Comparison of ENCODE assay signal across 17 mouse cellular contexts in the genomic region with DNA sequence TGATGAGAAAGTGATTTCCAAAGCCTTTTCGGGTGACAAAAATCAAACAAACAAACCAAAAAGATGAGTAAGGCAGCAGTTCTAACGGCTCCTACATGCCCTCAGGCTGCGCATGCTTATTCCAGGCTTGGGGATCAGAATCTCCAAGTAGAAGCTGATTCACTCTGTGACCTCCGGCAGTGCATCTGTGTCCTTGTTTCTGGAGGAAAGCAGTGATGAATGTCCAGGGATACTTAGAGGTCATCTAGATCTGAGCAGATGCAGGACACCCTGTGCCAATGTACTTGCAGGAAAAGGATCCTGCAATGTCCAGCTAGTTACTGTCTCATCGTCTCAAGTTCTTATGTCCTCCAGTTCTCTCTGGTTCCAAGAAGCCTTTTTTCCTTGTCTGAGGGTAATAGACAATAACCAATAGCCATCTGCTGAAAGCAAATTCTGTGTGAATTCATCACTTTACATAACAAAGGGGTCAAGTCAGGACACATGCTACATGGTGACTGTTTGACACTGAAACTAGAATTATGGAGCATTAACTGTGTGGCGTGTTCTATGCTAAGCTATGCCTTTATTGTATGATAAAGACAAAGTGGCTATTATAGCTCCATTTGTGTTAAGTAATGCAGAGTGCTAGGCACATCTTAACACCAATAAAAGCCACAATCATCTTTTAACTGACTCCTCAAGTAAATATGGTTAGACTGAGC.
DNase-seq lines count a peak whose midpoint lies in the region; ATAC-seq lines count a peak whose summit lies in the region.
"Had no signal": no experiment of that assay in that cellular context is flagged by ENCODE, and none has a peak within 500 bp of the region (broad histone marks: within the 10 kb centered on the region; RNA-seq: fewer than 3 reads in every experiment).

No protein-coding gene starts in this region.

- no peaks in the 10 kb centered on the region for H3K27me3 ChIP-seq in hindbrain, embryonic 11.5 days (ENCODE audit: control insufficient read depth, insufficient read depth, low read length)
- H3K27me3 ChIP-seq in hindbrain, embryonic 14.5 days (ENCODE audit: control insufficient read depth, insufficient read depth, low read length) = no peaks in the 10 kb centered on the region
- H3K27me3 ChIP-seq: embryonic facial prominence, embryonic 12.5 days; heart, embryonic 13.5 days; hindbrain, embryonic 15.5 days; liver, embryonic 13.5 days had no signal

- peak; percentile 80 for ATAC-seq in hindbrain, embryonic 11.5 days (ENCODE audit: low FRiP score)
- no peak for ATAC-seq in hindbrain, embryonic 14.5 days (ENCODE audit: low FRiP score)

- no peaks in the 10 kb centered on the region for H3K4me1 ChIP-seq in hindbrain, embryonic 11.5 days (replicated peaks; ENCODE audit: control insufficient read depth, insufficient read depth, low read length)
- no peaks in the 10 kb centered on the region for H3K4me1 ChIP-seq in hindbrain, embryonic 14.5 days (replicated peaks; ENCODE audit: control insufficient read depth, insufficient read depth, low read length)
- H3K4me1 ChIP-seq: embryonic facial prominence, embryonic 12.5 days; hindbrain, embryonic 15.5 days; liver, embryonic 13.5 days had no signal

- H3K4me3 ChIP-seq in hindbrain, embryonic 11.5 days (ENCODE audit: low read depth, low read length) = no peak overlapping the region
- H3K4me3 ChIP-seq in hindbrain, embryonic 14.5 days (replicated peaks; ENCODE audit: low read length) = no peak overlapping the region
- H3K4me3 ChIP-seq: embryonic facial prominence, embryonic 12.5 days; forebrain, embryonic 10.5 days; heart, embryonic 13.5 days; hindbrain, embryonic 15.5 days; liver, embryonic 13.5 days; myocyte had no signal

- WGBS in hindbrain, embryonic 11.5 days = 45% methylated on average over 6 of the region's 6 CpGs
- WGBS in hindbrain, embryonic 14.5 days = 30% methylated on average over 6 of the region's 6 CpGs

- H3K27ac ChIP-seq in hindbrain, embryonic 11.5 days (ENCODE audit: low read depth, low read length) = peak overlapping the region; percentile 18; the same call in 1 of the 2 replicates
- H3K27ac ChIP-seq in hindbrain, embryonic 14.5 days = no peak overlapping the region
- H3K27ac ChIP-seq: embryonic facial prominence, embryonic 12.5 days; forebrain, embryonic 10.5 days; heart, embryonic 13.5 days; hindbrain, embryonic 15.5 days; liver, embryonic 13.5 days had no signal

- H3K4me2 ChIP-seq in hindbrain, embryonic 11.5 days (replicated peaks; ENCODE audit: low read depth, low read length) = no peak overlapping the region
- H3K4me2 ChIP-seq in hindbrain, embryonic 14.5 days (replicated peaks) = no peak overlapping the region
- H3K4me2 ChIP-seq: embryonic facial prominence, embryonic 12.5 days; heart, embryonic 13.5 days; hindbrain, embryonic 15.5 days; liver, embryonic 13.5 days had no signal

- no peaks in the 10 kb centered on the region for H3K36me3 ChIP-seq in hindbrain, embryonic 11.5 days (ENCODE audit: control insufficient read depth, insufficient read depth, low read length)
- H3K36me3 ChIP-seq in hindbrain, embryonic 14.5 days (replicated peaks; ENCODE audit: control insufficient read depth, insufficient read depth) = no peaks in the 10 kb centered on the region
- H3K36me3 ChIP-seq: embryonic facial prominence, embryonic 12.5 days; forebrain, embryonic 10.5 days; heart, embryonic 13.5 days; hindbrain, embryonic 15.5 days; liver, embryonic 13.5 days had no signal

- no peaks in the 10 kb centered on the region for H3K9me3 ChIP-seq in hindbrain, embryonic 11.5 days (ENCODE audit: control insufficient read depth, low read length)
- H3K9me3 ChIP-seq in hindbrain, embryonic 14.5 days (ENCODE audit: control insufficient read depth, low read length) = no peaks in the 10 kb centered on the region
- H3K9me3 ChIP-seq: embryonic facial prominence, embryonic 12.5 days; forebrain, embryonic 10.5 days; heart, embryonic 13.5 days; hindbrain, embryonic 15.5 days; liver, embryonic 13.5 days had no signal

- peak; percentile 43 for DNase-seq in hindbrain, embryonic 11.5 days (ENCODE audit: low spot score)
- no peak for DNase-seq in hindbrain, embryonic 14.5 days (ENCODE audit: low spot score)
- peak; percentile 7 for DNase-seq in testis, postnatal 14 days (ENCODE audit: low spot score)
- no peak for DNase-seq in testis, postnatal 10 days (ENCODE audit: low spot score)
- peak; percentile 35 for DNase-seq in embryo, embryonic 10.5 days (ENCODE audit: low spot score)
- no peak for DNase-seq in thymus, postnatal 36 days
- DNase-seq in layer of hippocampus, adult 8-10 months (ENCODE audit: low spot score in 2 of 2) = no peak
- no peak for DNase-seq in frontal cortex, postnatal 10 days (ENCODE audit: low spot score in 2 of 2)
- DNase-seq: kidney, adult 9 months; liver, embryonic 13.5 days; lung, postnatal 36 days; thymus, postnatal 25 days had no signal

- H3K9ac ChIP-seq in hindbrain, embryonic 11.5 days (ENCODE audit: low read depth, low read length) = no peak overlapping the region
- H3K9ac ChIP-seq in hindbrain, embryonic 14.5 days = no peak overlapping the region
- H3K9ac ChIP-seq: embryonic facial prominence, embryonic 12.5 days; heart, embryonic 13.5 days; hindbrain, embryonic 15.5 days; liver, embryonic 13.5 days had no signal

Comparison
In these comparisons a context has a peak if more than half of its experiments do, and no peak if none do; other contexts are left out.
1. DNase-seq: peak in hindbrain, embryonic 11.5 days (single experiment), testis, postnatal 14 days (single experiment) and embryo, embryonic 10.5 days (single experiment); none in hindbrain, embryonic 14.5 days (single experiment), testis, postnatal 10 days (single experiment), thymus, postnatal 36 days (0 of 2), layer of hippocampus, adult 8-10 months (0 of 2) and frontal cortex, postnatal 10 days (0 of 2).